Mouse (Mus musculus): ENCODE data around the gene Itga7.

Itga7 gene

GRCm38 (mm10) chr10:128934997-128935787, 1.6 kb downstream of the Itga7 start:
- Histone ChIP-seq H3K36me3 (ENCODE audit: insufficient read depth, low read length) (no peaks in the 10 kb centered on the region), H3K4me1 (replicated peaks; ENCODE audit: low read depth, low read length) (peaks cover 22% of the 10 kb centered on the region), H3K9me3 (ENCODE audit: low read length) (no peaks in the 10 kb centered on the region), H3K27me3 (ENCODE audit: insufficient read depth, low read length) (peaks cover 74% of the 10 kb centered on the region), H3K4me3 (replicated peaks; ENCODE audit: low read length) (no peak overlapping the region)
- TF ChIP-seq POU5F1 (IDR thresholded peaks at IDR 0.05; ENCODE audit: borderline replicate concordance, low read length) = no peak
- no peak for TF ChIP-seq CTCF (conservative IDR thresholded peaks at IDR 0.05; ENCODE audit: low read length)
- TF ChIP-seq NANOG (IDR thresholded peaks at IDR 0.05; ENCODE audit: borderline replicate concordance, low read length) = no peak

- peaks cover 22% of the 10 kb centered on the region for H3K4me1 ChIP-seq (replicated peaks; ENCODE audit: low read depth, low read length)
- H3K27me3 ChIP-seq (ENCODE audit: insufficient read depth, low read length) = peaks cover 77% of the 10 kb centered on the region
- no peak overlapping the region for H3K4me3 ChIP-seq (replicated peaks; ENCODE audit: low read length)
- TF ChIP-seq POU5F1 (IDR thresholded peaks at IDR 0.05; ENCODE audit: borderline replicate concordance, low read length) (no peak), NANOG (IDR thresholded peaks at IDR 0.05; ENCODE audit: borderline replicate concordance, low read length) (no peak), CTCF (conservative IDR thresholded peaks at IDR 0.05; ENCODE audit: low read length) (no peak)
- no peaks in the 10 kb centered on the region for H3K36me3 ChIP-seq (ENCODE audit: insufficient read depth, low read length)
- no peaks in the 10 kb centered on the region for H3K9me3 ChIP-seq (ENCODE audit: low read length)
These were observed 2.3 kb downstream of the Itga7 start for GRCm38 (mm10) chr10:128935826-128936440.

- Histone ChIP-seq H3K27me3 (ENCODE audit: insufficient read depth, low read length) (peaks cover 69% of the 10 kb centered on the region), H3K9me3 (ENCODE audit: low read length) (no peaks in the 10 kb centered on the region), H3K4me1 (replicated peaks; ENCODE audit: low read depth, low read length) (peaks cover 20% of the 10 kb centered on the region), H3K4me3 (replicated peaks; ENCODE audit: low read length) (no peak overlapping the region), H3K36me3 (ENCODE audit: insufficient read depth, low read length) (no peaks in the 10 kb centered on the region)
- TF ChIP-seq POU5F1 (IDR thresholded peaks at IDR 0.05; ENCODE audit: borderline replicate concordance, low read length) (no peak), NANOG (IDR thresholded peaks at IDR 0.05; ENCODE audit: borderline replicate concordance, low read length) (no peak)
These were observed 4.3 kb downstream of the Itga7 start for GRCm38 (mm10) chr10:128937756-128938390.

GRCm38 (mm10) chr10:128938457-128938856, 4.8 kb downstream of the Itga7 start:
- Histone ChIP-seq H3K4me1 (replicated peaks; ENCODE audit: low read depth, low read length) (peaks cover 15% of the 10 kb centered on the region), H3K36me3 (ENCODE audit: insufficient read depth, low read length) (no peaks in the 10 kb centered on the region), H3K27me3 (ENCODE audit: insufficient read depth, low read length) (peaks cover 67% of the 10 kb centered on the region), H3K9me3 (ENCODE audit: low read length) (no peaks in the 10 kb centered on the region), H3K4me3 (replicated peaks; ENCODE audit: low read length) (no peak overlapping the region)
- TF ChIP-seq CTCF (conservative IDR thresholded peaks at IDR 0.05; ENCODE audit: low read length) (no peak), NANOG (IDR thresholded peaks at IDR 0.05; ENCODE audit: borderline replicate concordance, low read length) (no peak), POU5F1 (IDR thresholded peaks at IDR 0.05; ENCODE audit: borderline replicate concordance, low read length) (no peak)

GRCm38 (mm10) chr10:128938974-128939373, 5.4 kb downstream of the Itga7 start:
- Histone ChIP-seq H3K9me3 (ENCODE audit: low read length) (no peaks in the 10 kb centered on the region), H3K27me3 (ENCODE audit: insufficient read depth, low read length) (peaks cover 63% of the 10 kb centered on the region), H3K4me3 (replicated peaks; ENCODE audit: low read length) (no peak overlapping the region), H3K4me1 (replicated peaks; ENCODE audit: low read depth, low read length) (peaks cover 12% of the 10 kb centered on the region), H3K36me3 (ENCODE audit: insufficient read depth, low read length) (no peaks in the 10 kb centered on the region)
- TF ChIP-seq CTCF (conservative IDR thresholded peaks at IDR 0.05; ENCODE audit: low read length) (no peak), NANOG (IDR thresholded peaks at IDR 0.05; ENCODE audit: borderline replicate concordance, low read length) (no peak), POU5F1 (IDR thresholded peaks at IDR 0.05; ENCODE audit: borderline replicate concordance, low read length) (no peak)

GRCm38 (mm10) chr10:128940475-128941061, 7.0 kb downstream of the Itga7 start:
- H3K9me3 ChIP-seq (ENCODE audit: low read length) = no peaks in the 10 kb centered on the region
- H3K4me1 ChIP-seq (replicated peaks; ENCODE audit: low read depth, low read length) = 0 out of 2 replicates have a peak, but pooled peaks cover 2% of the 10 kb centered on the region
- TF ChIP-seq POU5F1 (IDR thresholded peaks at IDR 0.05; ENCODE audit: borderline replicate concordance, low read length) (no peak), NANOG (IDR thresholded peaks at IDR 0.05; ENCODE audit: borderline replicate concordance, low read length) (no peak), CTCF (conservative IDR thresholded peaks at IDR 0.05; ENCODE audit: low read length) (no peak)

GRCm38 (mm10) chr10:128945675-128946074, 12.1 kb downstream of the Itga7 start:
- peaks cover 24% of the 10 kb centered on the region for H3K27me3 ChIP-seq (ENCODE audit: insufficient read depth, low read length)
- TF ChIP-seq NANOG (IDR thresholded peaks at IDR 0.05; ENCODE audit: borderline replicate concordance, low read length) (no peak), CTCF (conservative IDR thresholded peaks at IDR 0.05; ENCODE audit: low read length) (peak; percentile 55)
- H3K4me1 ChIP-seq (replicated peaks; ENCODE audit: low read depth, low read length) = peaks cover 17% of the 10 kb centered on the region
- H3K9me3 ChIP-seq (ENCODE audit: low read length) = peaks cover 4% of the 10 kb centered on the region; the same call in 1 of the 2 replicates
- no peak overlapping the region for H3K4me3 ChIP-seq (replicated peaks; ENCODE audit: low read length)
- no peaks in the 10 kb centered on the region for H3K36me3 ChIP-seq (ENCODE audit: insufficient read depth, low read length)

More at GRCm38 (mm10) chr10:128940475-128941061, 7.0 kb downstream of the Itga7 start:
- no peaks in the 10 kb centered on the region for H3K36me3 ChIP-seq (ENCODE audit: insufficient read depth, low read length)
- H3K27me3 ChIP-seq (ENCODE audit: insufficient read depth, low read length) = peaks cover 47% of the 10 kb centered on the region
- no peak overlapping the region for H3K4me3 ChIP-seq (replicated peaks; ENCODE audit: low read length)

- H3K4me1 ChIP-seq (replicated peaks; ENCODE audit: low read depth, low read length) = peaks cover 15% of the 10 kb centered on the region
- peaks cover 4% of the 10 kb centered on the region; the same call in 1 of the 2 replicates for H3K9me3 ChIP-seq (ENCODE audit: low read length)
- TF ChIP-seq POU5F1 (IDR thresholded peaks at IDR 0.05; ENCODE audit: borderline replicate concordance, low read length) (no peak), CTCF (conservative IDR thresholded peaks at IDR 0.05; ENCODE audit: low read length) (no peak)
- no peaks in the 10 kb centered on the region for H3K36me3 ChIP-seq (ENCODE audit: insufficient read depth, low read length)
- peaks cover 16% of the 10 kb centered on the region for H3K27me3 ChIP-seq (ENCODE audit: insufficient read depth, low read length)
- no peak overlapping the region for H3K4me3 ChIP-seq (replicated peaks; ENCODE audit: low read length)
These were observed 13.9 kb downstream of the Itga7 start for GRCm38 (mm10) chr10:128947496-128947895.
